Mouse (Mus musculus) hindbrain, postnatal 0 days (tissue): ENCODE results near the gene Cnot8. TPM values are rescaled to one million over a fixed set of nuclear protein-coding genes. Genes with fewer than 3 reads are reported as not detected.

ENCODE experiments used
- ATAC-seq: fragments of 200-750 bp; cut with Nextera tagmentation; 2 replicates; pipeline ENCODE4 v1.8.0; 2017; ENCODE audit warnings: mild to moderate bottlenecking, moderate TSS enrichment, moderate library complexity
- DNase-seq: peaks from one replicate; pipeline ENCODE4 v3.0.0-alpha.2; 2015; ENCODE audit warnings: low spot score
- H3K27ac ChIP-seq: fragments of 300-500 bp; sonication (generic); 2 replicates; pipeline ENCODE4 v1.5.1; 2014; ENCODE audit warnings: mild to moderate bottlenecking
- H3K27me3 ChIP-seq: fragments of 300-500 bp; sonication (generic); 2 replicates; pipeline ENCODE4 v1.6.1; 2014; ENCODE audit warnings: low read length, mixed read lengths; ENCODE audit not compliant: insufficient read depth
- H3K36me3 ChIP-seq: fragments of 300-500 bp; sonication (generic); 2 replicates; pipeline ENCODE4 v1.6.1; 2014; ENCODE audit warnings: low read length, mixed read lengths; ENCODE audit not compliant: insufficient read depth
- H3K4me1 ChIP-seq: fragments of 300-500 bp; sonication (generic); 2 replicates; pipeline ENCODE4 v1.6.1; 2014; ENCODE audit warnings: antibody characterized with exemption, low read length, mixed read lengths; ENCODE audit not compliant: insufficient read depth
- H3K4me2 ChIP-seq: fragments of 300-500 bp; sonication (generic); 2 replicates; pipeline ENCODE4 v1.6.1; 2014; ENCODE audit warnings: low read depth, mild to moderate bottlenecking, low read length, moderate library complexity, mixed read lengths
- H3K4me3 ChIP-seq: fragments of 300-500 bp; sonication (generic); 2 replicates; pipeline ENCODE4 v1.5.1; 2014; ENCODE audit warnings: low read length
- H3K9ac ChIP-seq: fragments of 300-500 bp; sonication (generic); replicated peaks from 2 replicates; pipeline ENCODE4 v1.6.1; 2014; ENCODE audit warnings: mild to moderate bottlenecking, low read length, moderate library complexity, mixed read lengths
- H3K9me3 ChIP-seq: fragments of 300-500 bp; sonication (generic); 2 replicates; pipeline ENCODE4 v1.6.1; 2016; ENCODE audit warnings: low read length, mixed read lengths
- CTCF ChIP-seq: IDR thresholded peaks from 2 replicates; pipeline ENCODE4 v1.5.1; 2016; ENCODE audit warnings: antibody characterized with exemption, control low read depth, low read depth
- WGBS: fragments of 180-500 bp; shearing (Covaris S2); extraction: QIAGEN DNeasy Blood & Tissue Kit; methylation state at CpG from one replicate; pipeline ENCODE4 v1.1.7; 2014; 5-methylcytosine and 5-hydroxymethylcytosine counted together
- polyA plus RNA-seq: library from polyadenylated mRNA; unstranded; fragments of >200 nt; fragmentation: Nextera tagmentation; extraction: Ambion mirVana; gene quantifications from 2 replicates; pipeline ENCODE4 v1.2.1, GENCODE M21; 2015
- total RNA-seq: library from RNA; depleted of rRNA; stranded (reverse); fragments of >200 nt; gene quantifications from 2 replicates; pipeline ENCODE4 v1.2.3, GENCODE M21; 2014

Cnot8 gene
- total and polyA plus RNA-seq, 2 experiments from 2014 or later, result 76.4 to 82.1 TPM

GRCm38 (mm10) chr11:58129302-58129843, 25.4 kb downstream of the Cnot8 start:
- Histone ChIP-seq H3K4me3 (no peak overlapping the region), H3K4me2 (no peak overlapping the region), H3K27me3 (no peaks in the 10 kb centered on the region), H3K9me3 (no peaks in the 10 kb centered on the region), H3K4me1 (no peaks in the 10 kb centered on the region), H3K27ac (no peak overlapping the region), H3K9ac (no peak overlapping the region), H3K36me3 (peaks cover 50% of the 10 kb centered on the region)
- DNase-seq (no peak), ATAC-seq (no peak)
- 81% methylated on average over 6 of the region's 6 CpGs for WGBS
- TF ChIP-seq CTCF, result no peak

- H3K9me3 ChIP-seq, result no peaks in the 10 kb centered on the region
- H3K36me3 ChIP-seq, result peaks cover 61% of the 10 kb centered on the region
- no peak overlapping the region for H3K4me3 ChIP-seq
- ATAC-seq, result no peak
- H3K4me1 ChIP-seq, result no peaks in the 10 kb centered on the region
- no peak overlapping the region for H3K4me2 ChIP-seq
- whole genome bisulfite sequencing, result 93% methylated on average over 3 of the region's 3 CpGs
- H3K9ac ChIP-seq, result no peak overlapping the region
- no peak overlapping the region for H3K27ac ChIP-seq
- no peaks in the 10 kb centered on the region for H3K27me3 ChIP-seq
- no peak for DNase-seq
- no peak for TF ChIP-seq CTCF
Observed at GRCm38 (mm10) chr11:58132026-58132425, 28.1 kb downstream of the Cnot8 start.

- H3K4me3 ChIP-seq, result no peak overlapping the region
- ATAC-seq, result no peak
- no peak for TF ChIP-seq CTCF
- H3K4me2 ChIP-seq, result no peak overlapping the region
- no peaks in the 10 kb centered on the region for H3K27me3 ChIP-seq
- H3K36me3 ChIP-seq, result peaks cover 61% of the 10 kb centered on the region
- no peak overlapping the region for H3K9ac ChIP-seq
- H3K4me1 ChIP-seq, result no peaks in the 10 kb centered on the region
- H3K9me3 ChIP-seq, result no peaks in the 10 kb centered on the region
- H3K27ac ChIP-seq, result no peak overlapping the region
- no peak for DNase-seq
Observed at GRCm38 (mm10) chr11:58134869-58135268, 30.9 kb downstream of the Cnot8 start.

GRCm38 (mm10) chr11:58135296-58135695, 31.3 kb downstream of the Cnot8 start:
- no peak for TF ChIP-seq CTCF
- Histone ChIP-seq H3K4me2 (no peak overlapping the region), H3K9ac (no peak overlapping the region), H3K27ac (no peak overlapping the region), H3K36me3 (peaks cover 62% of the 10 kb centered on the region), H3K9me3 (no peaks in the 10 kb centered on the region), H3K27me3 (no peaks in the 10 kb centered on the region), H3K4me3 (no peak overlapping the region), H3K4me1 (no peaks in the 10 kb centered on the region)
- ATAC-seq (no peak), DNase-seq (no peak)

GRCm38 (mm10) chr11:58136677-58137076, 32.7 kb downstream of the Cnot8 start:
- no peak for DNase-seq
- WGBS, result 93% methylated on average over 6 of the region's 6 CpGs
- H3K36me3 ChIP-seq, result peaks cover 59% of the 10 kb centered on the region
- H3K4me3 ChIP-seq, result no peak overlapping the region
- H3K27me3 ChIP-seq, result no peaks in the 10 kb centered on the region
- no peak overlapping the region for H3K4me2 ChIP-seq
- no peak overlapping the region for H3K27ac ChIP-seq
- no peak for TF ChIP-seq CTCF
- no peak overlapping the region for H3K9ac ChIP-seq
- H3K4me1 ChIP-seq, result no peaks in the 10 kb centered on the region
- no peaks in the 10 kb centered on the region for H3K9me3 ChIP-seq
- ATAC-seq, result no peak

- Histone ChIP-seq H3K27me3 (no peaks in the 10 kb centered on the region), H3K4me2 (no peak overlapping the region), H3K27ac (no peak overlapping the region), H3K36me3 (peaks cover 64% of the 10 kb centered on the region), H3K9me3 (no peaks in the 10 kb centered on the region), H3K9ac (no peak overlapping the region), H3K4me3 (no peak overlapping the region), H3K4me1 (no peaks in the 10 kb centered on the region)
- no peak for TF ChIP-seq CTCF
- 77% methylated on average over 11 of the region's 11 CpGs for WGBS
- DNase-seq (no peak), ATAC-seq (no peak)
Observed at GRCm38 (mm10) chr11:58138821-58139220, 34.9 kb downstream of the Cnot8 start.

GRCm38 (mm10) chr11:58139466-58139865, 35.5 kb downstream of the Cnot8 start:
- Histone ChIP-seq H3K27ac (no peak overlapping the region), H3K4me3 (no peak overlapping the region), H3K36me3 (peaks cover 67% of the 10 kb centered on the region), H3K27me3 (no peaks in the 10 kb centered on the region), H3K9ac (no peak overlapping the region), H3K4me2 (no peak overlapping the region), H3K4me1 (no peaks in the 10 kb centered on the region), H3K9me3 (no peaks in the 10 kb centered on the region)
- WGBS, result 84% methylated on average over 3 of the region's 3 CpGs
- TF ChIP-seq CTCF, result no peak
- no peak for ATAC-seq
- no peak for DNase-seq
